Mouse (Mus musculus): ENCODE measurements around the gene Ak1. TPM values are rescaled to one million over a fixed set of nuclear protein-coding genes. Genes with fewer than 3 reads are reported as not detected.

Gene Ak1
- total RNA-seq, 2 experiments from 2014 or later: 71.5 to 143 TPM

GRCm38 (mm10) chr2:32653764-32654163 lies 32.2 kb downstream of the Ak1 start:
- DNase-seq: no peak

- no peak for DNase-seq
Observed at GRCm38 (mm10) chr2:32654743-32655393, 33.3 kb downstream of the Ak1 start.

GRCm38 (mm10) chr2:32655394-32655744 lies 33.8 kb downstream of the Ak1 start:
- DNase-seq: no peak

GRCm38 (mm10) chr2:32655826-32656225 lies 34.3 kb downstream of the Ak1 start:
- peak; percentile 60 for DNase-seq

- DNase-seq: no peak
Observed at GRCm38 (mm10) chr2:32658873-32659272, 37.3 kb downstream of the Ak1 start.

- DNase-seq: peak; percentile 55
Observed at GRCm38 (mm10) chr2:32661509-32662107, 40.0 kb downstream of the Ak1 start.

GRCm38 (mm10) chr2:32662291-32662690 lies 40.7 kb downstream of the Ak1 start:
- no peak for DNase-seq

- DNase-seq: no peak
Observed at GRCm38 (mm10) chr2:32665345-32665744, 43.8 kb downstream of the Ak1 start.

GRCm38 (mm10) chr2:32665853-32666252 lies 44.3 kb downstream of the Ak1 start:
- DNase-seq: no peak

- DNase-seq: no peak
Observed at GRCm38 (mm10) chr2:32667775-32668174, 46.2 kb downstream of the Ak1 start.

- no peak for DNase-seq
Observed at GRCm38 (mm10) chr2:32668176-32668575, 46.6 kb downstream of the Ak1 start.

GRCm38 (mm10) chr2:32669876-32670275 lies 48.3 kb downstream of the Ak1 start:
- no peak for DNase-seq

- no peak for DNase-seq
Observed at GRCm38 (mm10) chr2:32671147-32671546, 49.6 kb downstream of the Ak1 start.

- DNase-seq: no peak
Observed at GRCm38 (mm10) chr2:32671907-32672595, 50.5 kb downstream of the Ak1 start.

- no peak for DNase-seq
Observed at GRCm38 (mm10) chr2:32673176-32673917, 51.8 kb downstream of the Ak1 start.

GRCm38 (mm10) chr2:32676821-32677220 lies 55.3 kb downstream of the Ak1 start:
- DNase-seq: no peak

GRCm38 (mm10) chr2:32677683-32678082 lies 56.1 kb downstream of the Ak1 start:
- no peak for DNase-seq

GRCm38 (mm10) chr2:32680051-32680451 lies 58.5 kb downstream of the Ak1 start:
- DNase-seq: peak; percentile 74

GRCm38 (mm10) chr2:32680961-32681650 lies 59.5 kb downstream of the Ak1 start:
- no peak for DNase-seq

- no peak for DNase-seq
Observed at GRCm38 (mm10) chr2:32681754-32682153, 60.2 kb downstream of the Ak1 start.

GRCm38 (mm10) chr2:32682721-32683417 lies 61.3 kb downstream of the Ak1 start:
- DNase-seq: no peak

- DNase-seq: no peak
Observed at GRCm38 (mm10) chr2:32683701-32684100, 62.1 kb downstream of the Ak1 start.

All from adrenal gland, postnatal 10 days (tissue).